Mouse (Mus musculus): ENCODE data around the gene Map2k6. TPM values are rescaled to one million over a fixed set of nuclear protein-coding genes. Genes with fewer than 3 reads are reported as not detected.

The Map2k6 gene
- 3.2 and 9.1 TPM in 2 replicates for polyA plus RNA-seq (2012; rRNA removed; ENCODE audit: low replicate concordance)

GRCm38 (mm10) chr11:110398553-110399239 is at the start of gene Map2k6:
Gene Map2k6, plus strand, starts transcription at chr11:110399122.

Other genes with a start within 250 kb of the Map2k6 start
- gene Abca9, start 230.9 kb upstream of the Map2k6 start, polyA plus RNA-seq (2012; rRNA removed; ENCODE audit: low replicate concordance): 5.1 and 7.6 TPM in 2 replicates
- 2.9 and 4.2 TPM in 2 replicates for gene Abca6, start 147.3 kb upstream of the Map2k6 start, polyA plus RNA-seq (2012; rRNA removed; ENCODE audit: low replicate concordance)
- gene Abca5, start 61.4 kb upstream of the Map2k6 start, polyA plus RNA-seq (2012; rRNA removed; ENCODE audit: low replicate concordance): 1.8 and 2.3 TPM in 2 replicates